Mouse (Mus musculus) embryonic facial prominence, embryonic 14.5 days (tissue): ENCODE results near the gene Rps13. TPM values are rescaled to one million over a fixed set of nuclear protein-coding genes. Genes with fewer than 3 reads are reported as not detected.

Experiments used
- ATAC-seq: fragments of 200-750 bp; cut with Nextera tagmentation; 2 replicates; pipeline ENCODE4 v1.8.0; 2017; ENCODE audit warnings: low read depth, moderate number of reproducible peaks, moderate TSS enrichment
- DNase-seq: peaks from one replicate; pipeline ENCODE4 v3.0.0-alpha.2; 2015; ENCODE audit warnings: low spot score
- H3K27ac ChIP-seq: fragments of 300-500 bp; sonication (generic); replicated peaks from 2 replicates; pipeline ENCODE4 v1.5.1; 2014; ENCODE audit warnings: low read depth, mild to moderate bottlenecking, low read length, moderate library complexity
- H3K27me3 ChIP-seq: fragments of 300-500 bp; sonication (generic); replicated peaks from 2 replicates; pipeline ENCODE4 v1.6.1; 2014; ENCODE audit warnings: low read length; ENCODE audit not compliant: control insufficient read depth, insufficient read depth
- H3K36me3 ChIP-seq: fragments of 300-500 bp; sonication (generic); 2 replicates; pipeline ENCODE4 v1.6.1; 2014; ENCODE audit warnings: low read length, mixed read lengths; ENCODE audit not compliant: control insufficient read depth, insufficient read depth
- H3K4me1 ChIP-seq: fragments of 300-500 bp; sonication (generic); 2 replicates; pipeline ENCODE4 v1.6.1; 2014; ENCODE audit warnings: antibody characterized with exemption, low read length; ENCODE audit not compliant: control insufficient read depth, insufficient read depth
- H3K4me2 ChIP-seq: fragments of 300-500 bp; sonication (generic); 2 replicates; pipeline ENCODE4 v1.6.1; 2014; ENCODE audit warnings: low read depth, mild to moderate bottlenecking, low read length, moderate library complexity, mixed read lengths
- H3K4me3 ChIP-seq: fragments of 300-500 bp; sonication (generic); 2 replicates; pipeline ENCODE4 v1.5.1; 2014; ENCODE audit warnings: low read depth, mild to moderate bottlenecking, low read length
- H3K9ac ChIP-seq: fragments of 300-500 bp; sonication (generic); 2 replicates; pipeline ENCODE4 v1.6.1; 2014; ENCODE audit warnings: low read depth, mild to moderate bottlenecking, low read length, moderate library complexity, mixed read lengths
- H3K9me3 ChIP-seq: fragments of 300-500 bp; sonication (generic); 2 replicates; pipeline ENCODE4 v1.6.1; 2016; ENCODE audit warnings: low read length; ENCODE audit not compliant: control insufficient read depth
- WGBS: fragments of 180-500 bp; shearing (Covaris S2); extraction: QIAGEN DNeasy Blood & Tissue Kit; methylation state at CpG from one replicate; pipeline ENCODE4 v1.1.7; 2014; 5-methylcytosine and 5-hydroxymethylcytosine counted together
- polyA plus RNA-seq: library from polyadenylated mRNA; unstranded; fragments of >200 nt; fragmentation: Nextera tagmentation; extraction: Ambion mirVana; gene quantifications from 2 replicates; pipeline ENCODE4 v1.2.1, GENCODE M21; 2014

The Rps13 gene
- polyA plus RNA-seq, 1 experiment from 2014 or later: 873 TPM

DNA sequence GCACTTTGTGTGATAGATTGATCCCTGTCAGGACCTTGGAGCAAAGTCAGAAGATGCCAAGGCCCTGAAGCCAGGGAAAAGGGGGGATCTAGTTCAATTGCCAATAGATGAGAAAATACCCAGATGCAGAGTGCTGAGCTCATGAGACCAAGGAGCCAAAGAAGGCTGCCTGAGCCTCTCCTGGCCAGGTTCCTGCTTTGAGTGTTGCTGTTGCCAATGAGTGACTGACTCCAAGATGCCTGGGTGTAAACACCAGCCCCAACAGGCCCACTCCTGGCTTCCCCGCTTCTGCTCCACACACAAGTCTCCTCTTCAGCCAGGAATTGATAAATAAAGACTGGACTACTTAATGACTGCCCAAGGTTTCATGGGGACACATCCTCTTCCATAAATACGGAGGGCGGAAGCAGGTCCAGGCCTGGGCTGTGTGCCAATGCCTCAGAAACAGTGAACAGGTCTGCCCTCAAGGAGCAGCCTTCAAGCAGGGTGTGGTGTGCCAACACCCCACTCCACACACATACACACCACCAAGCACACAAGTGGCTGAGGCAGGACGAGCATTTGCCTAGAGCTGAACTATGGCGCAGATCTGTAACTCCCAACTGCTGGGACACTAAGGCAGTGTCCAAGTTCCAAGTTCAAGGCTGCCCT, 32.2 kb downstream of the Rps13 start:
- DNase-seq: no peak

DNA sequence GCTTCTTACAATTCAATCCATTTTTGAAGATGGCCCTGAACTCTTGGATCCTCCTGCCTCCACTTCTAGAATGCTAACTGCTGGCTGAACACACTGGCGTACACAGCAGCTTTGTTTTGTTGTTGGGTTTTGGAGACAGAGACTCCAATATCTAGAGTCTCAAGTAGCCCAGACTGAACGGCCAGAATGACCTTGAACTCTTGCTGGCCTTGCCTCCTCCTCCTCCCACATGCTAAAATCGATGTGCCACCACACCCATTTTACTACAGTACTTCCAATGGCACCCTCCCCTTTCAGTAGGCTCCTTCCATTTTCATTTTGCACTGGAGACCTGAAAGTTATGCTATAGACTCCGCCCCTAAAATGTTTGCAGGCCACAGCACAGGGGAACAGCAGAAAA, 32.9 kb downstream of the Rps13 start:
- Histone ChIP-seq H3K9me3 (no peaks in the 10 kb centered on the region), H3K27me3 (0 out of 2 replicates have a peak, but pooled peaks cover 11% of the 10 kb centered on the region), H3K4me1 (no peaks in the 10 kb centered on the region), H3K4me3 (no peak overlapping the region), H3K36me3 (no peaks in the 10 kb centered on the region), H3K9ac (no peak overlapping the region), H3K27ac (no peak overlapping the region), H3K4me2 (no peak overlapping the region)
- DNase-seq (no peak), ATAC-seq (no peak)
- WGBS: 79% methylated on average over 4 of the region's 4 CpGs

More for the DNA sequence above, 32.2 kb downstream of the Rps13 start:
- 90% methylated on average over 5 of the region's 5 CpGs for WGBS
- H3K9me3 ChIP-seq: no peaks in the 10 kb centered on the region
- ATAC-seq: no peak
- H3K27me3 ChIP-seq: peaks cover 18% of the 10 kb centered on the region
- H3K4me2 ChIP-seq: no peak overlapping the region
- no peaks in the 10 kb centered on the region for H3K36me3 ChIP-seq
- no peak overlapping the region for H3K27ac ChIP-seq
- no peaks in the 10 kb centered on the region for H3K4me1 ChIP-seq
- H3K9ac ChIP-seq: no peak overlapping the region
- no peak overlapping the region for H3K4me3 ChIP-seq

DNA sequence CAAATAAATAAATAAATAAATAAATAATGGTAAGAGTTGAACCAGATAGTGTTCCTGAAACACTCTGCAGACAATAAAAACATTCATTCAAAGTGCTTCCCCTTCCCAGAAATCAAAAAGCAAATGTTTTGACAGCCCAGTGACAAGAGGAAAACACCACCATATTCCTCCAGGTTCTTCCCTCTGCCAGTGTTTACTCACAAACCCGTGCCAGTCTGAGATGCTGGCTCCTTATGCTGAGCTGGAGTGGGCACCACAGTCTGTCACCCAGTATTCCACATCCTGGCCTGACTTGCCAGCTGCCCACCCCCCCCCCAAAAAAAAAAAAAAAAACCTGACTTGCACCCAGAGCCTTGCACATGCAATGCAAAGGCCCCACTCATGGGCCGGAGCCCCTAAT, 35.1 kb downstream of the Rps13 start:
- no peak overlapping the region for H3K4me2 ChIP-seq
- H3K4me3 ChIP-seq: no peak overlapping the region
- no peaks in the 10 kb centered on the region for H3K36me3 ChIP-seq
- no peaks in the 10 kb centered on the region for H3K9me3 ChIP-seq
- DNase-seq (no peak), ATAC-seq (no peak)
- no peaks in the 10 kb centered on the region for H3K4me1 ChIP-seq
- H3K27me3 ChIP-seq: no peaks in the 10 kb centered on the region
- H3K9ac ChIP-seq: no peak overlapping the region
- H3K27ac ChIP-seq: no peak overlapping the region
- 95% methylated on average over 2 of the region's 2 CpGs for WGBS

DNA sequence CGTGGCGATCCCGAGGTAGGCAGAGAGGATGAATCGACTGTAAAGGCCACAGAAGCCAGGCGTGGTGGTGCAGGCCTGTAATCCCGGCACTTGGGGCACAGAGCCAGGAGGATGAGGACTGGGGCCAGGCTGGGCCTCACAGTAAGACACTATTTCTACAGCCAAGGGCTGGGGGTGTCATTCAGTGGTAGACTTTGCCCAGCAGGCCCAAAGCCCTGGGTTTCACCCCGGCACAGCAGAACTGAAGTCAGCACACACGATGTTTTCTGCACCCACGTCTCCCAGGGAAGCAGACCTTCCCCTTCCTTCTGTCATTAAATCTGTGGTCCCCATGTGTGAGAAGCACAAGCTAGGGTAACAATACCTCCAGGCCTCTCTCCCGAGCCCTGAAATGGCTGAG, 35.6 kb downstream of the Rps13 start:
- H3K9me3 ChIP-seq: no peaks in the 10 kb centered on the region

DNA sequence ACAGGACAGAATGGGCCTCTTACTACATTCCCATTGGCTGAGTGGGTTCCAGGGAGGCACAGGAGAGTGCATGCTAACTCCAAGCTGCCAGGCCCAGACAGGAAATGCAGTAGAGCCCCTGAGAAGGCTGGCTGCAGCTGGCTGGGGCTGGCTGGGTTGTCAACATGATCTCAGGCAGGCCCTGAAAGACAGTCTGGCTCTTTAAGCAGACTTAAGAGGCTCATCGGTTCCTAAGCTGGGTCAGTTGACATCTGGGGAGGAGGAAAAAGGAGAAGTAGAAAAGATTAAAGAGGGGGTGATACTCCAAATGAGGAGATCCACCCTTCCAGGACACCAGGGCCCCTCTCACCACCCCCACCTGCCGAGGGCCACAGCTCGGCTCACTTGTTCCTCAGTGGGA, 39.0 kb downstream of the Rps13 start:
- Histone ChIP-seq H3K9ac (0 out of 2 replicates have a peak overlapping the region, but pooled peaks have one; percentile 32), H3K4me1 (no peaks in the 10 kb centered on the region), H3K27ac (no peak overlapping the region; the same call in 1 of the 2 replicates), H3K4me3 (no peak overlapping the region), H3K36me3 (no peaks in the 10 kb centered on the region), H3K27me3 (no peaks in the 10 kb centered on the region), H3K4me2 (no peak overlapping the region), H3K9me3 (no peaks in the 10 kb centered on the region)
- WGBS: 44% methylated on average over 3 of the region's 3 CpGs
- DNase-seq (peak; percentile 60), ATAC-seq (peak; percentile 69; the same call in 1 of the 2 replicates)

More for the DNA sequence above, 35.6 kb downstream of the Rps13 start:
- no peaks in the 10 kb centered on the region for H3K36me3 ChIP-seq
- 74% methylated on average over 9 of the region's 10 CpGs for WGBS
- no peak for DNase-seq
- ATAC-seq: no peak
- H3K4me3 ChIP-seq: no peak overlapping the region
- H3K27me3 ChIP-seq: no peaks in the 10 kb centered on the region
- H3K4me2 ChIP-seq: no peak overlapping the region
- no peak overlapping the region for H3K9ac ChIP-seq
- H3K27ac ChIP-seq: no peak overlapping the region
- no peaks in the 10 kb centered on the region for H3K4me1 ChIP-seq

DNA sequence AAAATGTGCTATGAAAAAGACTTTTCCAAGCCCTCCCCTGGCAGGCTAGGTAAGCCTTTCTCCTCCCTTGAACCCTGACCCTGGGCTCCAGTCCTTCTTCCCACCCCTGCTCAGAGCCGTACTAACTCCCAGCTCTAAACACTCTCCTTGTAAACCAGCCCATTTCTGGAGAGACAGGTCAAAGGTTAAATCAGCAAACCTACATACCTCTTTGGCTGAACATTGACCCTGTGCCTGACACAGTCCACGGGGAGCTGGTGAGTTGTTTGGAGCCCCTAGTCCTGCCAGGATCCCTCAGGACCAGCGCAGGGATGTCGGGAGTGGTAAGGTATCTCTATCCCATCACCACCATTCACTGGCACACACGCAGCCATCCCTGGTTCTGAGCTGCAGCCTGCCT, 41.6 kb downstream of the Rps13 start:
- Histone ChIP-seq H3K36me3 (no peaks in the 10 kb centered on the region), H3K27ac (no peak overlapping the region), H3K4me2 (no peak overlapping the region), H3K4me1 (no peaks in the 10 kb centered on the region), H3K9ac (no peak overlapping the region), H3K9me3 (no peaks in the 10 kb centered on the region), H3K27me3 (no peaks in the 10 kb centered on the region), H3K4me3 (no peak overlapping the region)
- ATAC-seq (no peak), DNase-seq (no peak)
- WGBS: 23% methylated on average over 5 of the region's 5 CpGs

DNA sequence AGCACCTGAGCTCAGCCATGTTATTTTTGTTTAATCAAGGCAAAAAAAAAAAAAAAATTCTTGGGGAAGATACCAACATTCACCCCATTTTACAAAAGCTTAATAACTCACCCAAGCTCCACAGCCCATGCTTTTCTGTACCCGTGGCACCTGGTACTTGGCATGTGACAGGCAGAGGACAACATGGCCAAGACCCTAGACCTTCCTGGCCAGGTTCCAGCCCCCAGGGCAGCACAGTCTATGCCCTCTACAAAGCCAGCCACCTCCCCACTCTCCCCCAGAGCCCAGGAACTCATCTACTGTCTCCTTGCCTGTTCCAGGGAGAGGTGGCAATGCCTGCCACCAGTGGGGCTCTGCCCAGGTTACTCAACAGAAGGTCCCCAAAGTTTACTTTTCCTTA, 43.4 kb downstream of the Rps13 start:
- no peak overlapping the region for H3K9ac ChIP-seq
- ATAC-seq (no peak), DNase-seq (no peak)
- no peaks in the 10 kb centered on the region for H3K27me3 ChIP-seq
- H3K27ac ChIP-seq: no peak overlapping the region
- no peaks in the 10 kb centered on the region for H3K9me3 ChIP-seq
- no peak overlapping the region for H3K4me2 ChIP-seq
- no peaks in the 10 kb centered on the region for H3K36me3 ChIP-seq
- H3K4me3 ChIP-seq: no peak overlapping the region
- 81% methylated on average over 1 of the region's 1 CpGs for WGBS
- H3K4me1 ChIP-seq: no peaks in the 10 kb centered on the region

DNA sequence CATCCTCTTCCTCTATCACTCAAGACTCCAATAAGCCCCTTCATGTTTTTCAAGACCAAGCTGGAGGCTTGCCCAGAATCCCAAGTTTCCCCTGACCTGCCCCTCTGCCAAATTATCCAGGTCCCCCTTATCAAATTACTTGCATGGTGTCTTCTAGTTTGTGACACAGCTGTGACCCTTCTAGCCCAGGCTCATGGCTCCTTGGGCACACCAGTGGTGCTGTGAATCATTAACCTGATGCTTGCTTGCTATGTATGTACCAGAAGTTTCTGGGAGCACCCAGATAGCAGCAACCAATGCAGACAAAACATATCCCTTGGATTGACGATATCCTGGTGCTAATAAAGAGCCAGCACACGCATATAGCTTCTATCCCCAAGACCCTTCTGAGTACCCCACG, 45.0 kb downstream of the Rps13 start:
- Histone ChIP-seq H3K27me3 (no peaks in the 10 kb centered on the region), H3K4me1 (no peaks in the 10 kb centered on the region), H3K27ac (no peak overlapping the region), H3K9me3 (no peaks in the 10 kb centered on the region), H3K36me3 (no peaks in the 10 kb centered on the region), H3K9ac (no peak overlapping the region), H3K4me3 (no peak overlapping the region), H3K4me2 (no peak overlapping the region)
- WGBS: 79% methylated on average over 3 of the region's 3 CpGs
- DNase-seq: no peak
- ATAC-seq: no peak

DNA sequence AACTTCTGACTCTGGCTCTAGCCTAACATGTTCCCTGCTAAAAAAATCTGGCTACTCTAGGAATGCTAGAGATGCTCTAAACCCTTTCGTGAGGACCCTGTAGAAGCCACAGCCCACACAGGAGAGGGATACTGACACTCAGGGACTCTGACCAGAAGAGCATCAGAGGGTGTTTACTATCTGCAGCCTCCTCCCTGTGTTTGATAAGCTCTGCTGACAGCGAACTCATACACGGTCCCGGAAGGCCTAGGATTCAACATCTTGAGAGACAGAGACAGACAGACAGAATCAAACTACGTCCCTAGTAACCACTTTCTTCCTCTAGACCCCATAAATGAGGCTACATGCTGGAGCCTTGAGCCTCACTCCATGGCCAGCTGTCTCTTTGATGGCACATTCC, 46.0 kb downstream of the Rps13 start:
- Histone ChIP-seq H3K4me1 (0 out of 2 replicates have a peak, but pooled peaks cover 3% of the 10 kb centered on the region), H3K4me2 (no peak overlapping the region), H3K4me3 (no peak overlapping the region), H3K9ac (no peak overlapping the region), H3K27me3 (no peaks in the 10 kb centered on the region), H3K9me3 (no peaks in the 10 kb centered on the region), H3K36me3 (no peaks in the 10 kb centered on the region), H3K27ac (no peak overlapping the region)
- WGBS: 78% methylated on average over 5 of the region's 5 CpGs
- ATAC-seq: no peak
- DNase-seq: no peak
